ENCODE assay signal across 23 mouse cellular contexts in the genomic region with DNA sequence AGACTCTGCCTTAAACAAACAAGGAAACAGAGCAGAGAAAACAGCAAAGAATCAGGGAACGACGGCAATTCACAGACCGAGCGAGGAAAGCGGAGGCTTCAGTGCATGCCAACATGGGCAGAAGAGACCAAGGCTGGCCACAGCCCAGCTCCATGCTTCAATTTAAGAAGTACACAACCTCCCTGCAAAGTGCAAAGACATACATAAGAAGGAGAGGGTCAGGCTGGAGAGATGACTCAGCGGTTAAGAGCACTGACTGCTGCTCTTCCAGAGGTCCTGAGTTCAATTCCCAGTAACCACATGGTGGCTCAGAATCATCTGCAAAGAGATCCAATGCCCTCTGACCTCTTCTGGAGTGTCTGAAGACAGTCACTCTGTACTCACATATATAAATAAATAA.
"Had no signal": no experiment of that assay in that cellular context is flagged by ENCODE, and none has a peak within 500 bp of the region (broad histone marks: within the 10 kb centered on the region; RNA-seq: fewer than 3 reads in every experiment).

No protein-coding gene starts in this region.

- H3K4me2 ChIP-seq: heart, embryonic 12.5 days; hindbrain, embryonic 12.5 days; hindbrain, embryonic 14.5 days; intestine, embryonic 15.5 days; kidney, embryonic 15.5 days; limb, embryonic 13.5 days; limb, embryonic 15.5 days had no signal

- DNase-seq: gastrocnemius, postnatal 10 days; gastrocnemius, postnatal 25 days; heart, adult 18-20 months; heart, postnatal 10 days; heart, postnatal 4 days; kidney, adult 18-20 months; kidney, adult 9 months; kidney, postnatal 36 days; layer of hippocampus, adult 9-11 months; layer of hippocampus, postnatal 36 days; left cerebral cortex, postnatal 4 days had no signal

- H3K27me3 ChIP-seq: heart, embryonic 12.5 days; hindbrain, embryonic 12.5 days; intestine, embryonic 15.5 days; kidney, embryonic 15.5 days; limb, embryonic 13.5 days; limb, embryonic 15.5 days had no signal

- ATAC-seq: hindbrain, embryonic 16.5 days; inflammation-experienced regulatory T-cells, adult 6 months had no signal

- H3K36me3 ChIP-seq: heart, embryonic 10.5 days; heart, embryonic 12.5 days; hindbrain, embryonic 10.5 days; hindbrain, embryonic 12.5 days; intestine, embryonic 15.5 days; kidney, embryonic 15.5 days; limb, embryonic 13.5 days; limb, embryonic 15.5 days had no signal

- H3K9ac ChIP-seq: heart, embryonic 12.5 days; hindbrain, embryonic 12.5 days; hindbrain, embryonic 14.5 days; intestine, embryonic 15.5 days; kidney, embryonic 15.5 days; limb, embryonic 13.5 days; limb, embryonic 15.5 days had no signal

- H3K4me3 ChIP-seq: heart, embryonic 10.5 days; heart, embryonic 12.5 days; hindbrain, embryonic 10.5 days; hindbrain, embryonic 12.5 days; intestine, embryonic 15.5 days; kidney, embryonic 15.5 days; limb, embryonic 13.5 days; limb, embryonic 15.5 days had no signal

- H3K9me3 ChIP-seq: heart, embryonic 10.5 days; heart, embryonic 12.5 days; hindbrain, embryonic 10.5 days; hindbrain, embryonic 12.5 days; intestine, embryonic 15.5 days; kidney, embryonic 15.5 days; limb, embryonic 13.5 days; limb, embryonic 15.5 days had no signal

- H3K27ac ChIP-seq: heart, embryonic 10.5 days; hindbrain, embryonic 10.5 days; hindbrain, embryonic 12.5 days; hindbrain, embryonic 14.5 days; intestine, embryonic 15.5 days; kidney, embryonic 15.5 days; kidney, postnatal 0 days; limb, embryonic 13.5 days; limb, embryonic 15.5 days had no signal

- H3K4me1 ChIP-seq: hindbrain, embryonic 12.5 days; intestine, embryonic 15.5 days; limb, embryonic 15.5 days had no signal
